Mouse (Mus musculus): Measurements from ENCODE around the gene Xrcc1. TPM values are rescaled to one million over a fixed set of nuclear protein-coding genes. Genes with fewer than 3 reads are reported as not detected.

Xrcc1 gene
- polyA plus RNA-seq, 1 experiment from 2014 or later = 57.4 TPM

- 86% methylated on average over 9 of the region's 9 CpGs for WGBS
These were observed 20.1 kb downstream of the Xrcc1 start for GRCm38 (mm10) chr7:24566206-24566605.

DNA sequence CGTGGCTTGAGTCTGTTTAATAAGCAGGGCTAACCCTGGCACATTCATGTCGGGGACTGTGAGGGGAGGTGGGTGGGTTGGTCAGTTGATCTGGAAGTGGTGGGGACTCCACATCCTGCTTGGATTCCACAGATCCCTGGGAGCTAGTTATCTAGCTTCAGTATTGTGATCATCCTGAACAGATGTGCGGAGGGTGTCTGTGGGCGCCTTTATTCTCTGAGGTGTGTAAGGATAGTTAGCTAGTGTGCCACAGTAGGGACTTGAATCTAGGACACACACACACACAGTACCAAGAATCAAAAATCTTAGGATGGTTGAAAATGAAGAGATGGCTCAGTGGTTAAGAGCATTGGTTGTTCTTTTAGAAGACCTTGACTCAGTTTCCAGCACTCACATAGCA is 22.4 kb downstream of the Xrcc1 start:
- H3K4me3 ChIP-seq (ENCODE audit: control insufficient read depth in 1 of 2, insufficient read depth in 1 of 2, low read depth in 1 of 2, low read length in 2 of 2) = no peak overlapping the region

More at GRCm38 (mm10) chr7:24566206-24566605, 20.1 kb downstream of the Xrcc1 start:
- H3K9me3 ChIP-seq (ENCODE audit: control insufficient read depth, low read length) = no peaks in the 10 kb centered on the region
- H3K9ac ChIP-seq (ENCODE audit: low read length) = no peak overlapping the region
- no peak for ATAC-seq (ENCODE audit: insufficient number of reproducible peaks, insufficient read depth, low FRiP score, low read depth)
- H3K36me3 ChIP-seq (ENCODE audit: control insufficient read depth, insufficient read depth, low read length) = peaks cover 69% of the 10 kb centered on the region
- no peak overlapping the region for H3K27ac ChIP-seq (replicated peaks in 1 of 2; ENCODE audit: control insufficient read depth in 1 of 2, insufficient read depth in 1 of 2, low read depth in 2 of 2, low read length in 2 of 2)
- H3K4me1 ChIP-seq (ENCODE audit: control insufficient read depth in 2 of 2, insufficient read depth in 2 of 2, low read length in 2 of 2) = no peaks in the 10 kb centered on the region
- no peak overlapping the region for H3K4me3 ChIP-seq (ENCODE audit: control insufficient read depth in 1 of 2, insufficient read depth in 1 of 2, low read depth in 1 of 2, low read length in 2 of 2)
- H3K27me3 ChIP-seq (ENCODE audit: control insufficient read depth, insufficient read depth, low read length) = no peaks in the 10 kb centered on the region
- no peak overlapping the region for H3K4me2 ChIP-seq (ENCODE audit: low read length)

DNA sequence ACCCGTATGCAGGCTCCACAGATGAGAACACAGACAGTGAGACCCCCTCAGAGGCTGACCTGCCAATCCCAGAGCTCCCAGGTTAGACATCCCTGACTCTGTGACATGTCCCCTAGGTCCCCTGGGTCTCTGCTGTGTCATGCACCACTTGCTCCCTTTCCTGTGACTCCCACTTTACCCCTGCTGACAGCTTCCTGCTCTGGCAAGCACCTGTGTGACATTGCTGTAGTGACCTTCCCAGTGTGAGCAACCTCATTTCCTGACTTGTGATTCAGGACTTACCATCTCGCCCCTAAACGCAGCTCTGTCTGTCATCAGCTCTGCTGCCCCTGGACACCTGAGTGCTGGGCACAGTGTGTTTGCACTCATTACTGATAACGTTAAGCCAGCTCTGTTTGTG is 25.0 kb downstream of the Xrcc1 start:
- Histone ChIP-seq H3K4me3 (ENCODE audit: control insufficient read depth in 1 of 2, insufficient read depth in 1 of 2, low read depth in 1 of 2, low read length in 2 of 2) (no peak overlapping the region), H3K9ac (ENCODE audit: low read length) (no peak overlapping the region), H3K27me3 (ENCODE audit: control insufficient read depth, insufficient read depth, low read length) (no peaks in the 10 kb centered on the region), H3K27ac (replicated peaks in 1 of 2; ENCODE audit: control insufficient read depth in 1 of 2, insufficient read depth in 1 of 2, low read depth in 2 of 2, low read length in 2 of 2) (no peak overlapping the region), H3K9me3 (ENCODE audit: control insufficient read depth, low read length) (no peaks in the 10 kb centered on the region), H3K4me2 (ENCODE audit: low read length) (no peak overlapping the region), H3K4me1 (ENCODE audit: control insufficient read depth in 2 of 2, insufficient read depth in 2 of 2, low read length in 2 of 2) (no peaks in the 10 kb centered on the region), H3K36me3 (ENCODE audit: control insufficient read depth, insufficient read depth, low read length) (peaks cover 53% of the 10 kb centered on the region)
- no peak for ATAC-seq (ENCODE audit: insufficient number of reproducible peaks, insufficient read depth, low FRiP score, low read depth)
- 72% methylated on average over 4 of the region's 4 CpGs for WGBS

More for the DNA sequence above, 22.4 kb downstream of the Xrcc1 start:
- Histone ChIP-seq H3K27me3 (ENCODE audit: control insufficient read depth, insufficient read depth, low read length) (no peaks in the 10 kb centered on the region), H3K36me3 (ENCODE audit: control insufficient read depth, insufficient read depth, low read length) (peaks cover 64% of the 10 kb centered on the region), H3K27ac (replicated peaks in 1 of 2; ENCODE audit: control insufficient read depth in 1 of 2, insufficient read depth in 1 of 2, low read depth in 2 of 2, low read length in 2 of 2) (no peak overlapping the region), H3K4me2 (ENCODE audit: low read length) (no peak overlapping the region), H3K9me3 (ENCODE audit: control insufficient read depth, low read length) (no peaks in the 10 kb centered on the region), H3K9ac (ENCODE audit: low read length) (no peak overlapping the region), H3K4me1 (ENCODE audit: control insufficient read depth in 2 of 2, insufficient read depth in 2 of 2, low read length in 2 of 2) (no peaks in the 10 kb centered on the region)
- ATAC-seq (ENCODE audit: insufficient number of reproducible peaks, insufficient read depth, low FRiP score, low read depth) = no peak
- 94% methylated on average over 4 of the region's 4 CpGs for WGBS

- no peaks in the 10 kb centered on the region for H3K4me1 ChIP-seq (ENCODE audit: control insufficient read depth in 2 of 2, insufficient read depth in 2 of 2, low read length in 2 of 2)
- 64% methylated on average over 5 of the region's 5 CpGs for WGBS
- H3K27ac ChIP-seq (replicated peaks in 1 of 2; ENCODE audit: control insufficient read depth in 1 of 2, insufficient read depth in 1 of 2, low read depth in 2 of 2, low read length in 2 of 2) = no peak overlapping the region
- ATAC-seq (ENCODE audit: insufficient number of reproducible peaks, insufficient read depth, low FRiP score, low read depth) = no peak
- H3K36me3 ChIP-seq (ENCODE audit: control insufficient read depth, insufficient read depth, low read length) = peaks cover 39% of the 10 kb centered on the region
- H3K4me2 ChIP-seq (ENCODE audit: low read length) = no peak overlapping the region
- H3K9me3 ChIP-seq (ENCODE audit: control insufficient read depth, low read length) = no peaks in the 10 kb centered on the region
- H3K4me3 ChIP-seq (ENCODE audit: control insufficient read depth in 1 of 2, insufficient read depth in 1 of 2, low read depth in 1 of 2, low read length in 2 of 2) = no peak overlapping the region
- no peaks in the 10 kb centered on the region for H3K27me3 ChIP-seq (ENCODE audit: control insufficient read depth, insufficient read depth, low read length)
- no peak overlapping the region for H3K9ac ChIP-seq (ENCODE audit: low read length)
These were observed 26.4 kb downstream of the Xrcc1 start for GRCm38 (mm10) chr7:24572455-24572854.

GRCm38 (mm10) chr7:24574224-24574796 is 28.2 kb downstream of the Xrcc1 start:
- Histone ChIP-seq H3K9ac (ENCODE audit: low read length) (no peak overlapping the region), H3K4me2 (ENCODE audit: low read length) (no peak overlapping the region), H3K4me1 (ENCODE audit: control insufficient read depth in 2 of 2, insufficient read depth in 2 of 2, low read length in 2 of 2) (no peaks in the 10 kb centered on the region), H3K4me3 (ENCODE audit: control insufficient read depth in 1 of 2, insufficient read depth in 1 of 2, low read depth in 1 of 2, low read length in 2 of 2) (no peak overlapping the region), H3K27ac (replicated peaks in 1 of 2; ENCODE audit: control insufficient read depth in 1 of 2, insufficient read depth in 1 of 2, low read depth in 2 of 2, low read length in 2 of 2) (no peak overlapping the region), H3K9me3 (ENCODE audit: control insufficient read depth, low read length) (no peaks in the 10 kb centered on the region), H3K36me3 (ENCODE audit: control insufficient read depth, insufficient read depth, low read length) (peaks cover 25% of the 10 kb centered on the region), H3K27me3 (ENCODE audit: control insufficient read depth, insufficient read depth, low read length) (no peaks in the 10 kb centered on the region)
- ATAC-seq (ENCODE audit: insufficient number of reproducible peaks, insufficient read depth, low FRiP score, low read depth) = no peak
- WGBS = 46% methylated on average over 12 of the region's 12 CpGs

GRCm38 (mm10) chr7:24577811-24578210 is 31.7 kb downstream of the Xrcc1 start:
- Histone ChIP-seq H3K27ac (replicated peaks in 1 of 2; ENCODE audit: control insufficient read depth in 1 of 2, insufficient read depth in 1 of 2, low read depth in 2 of 2, low read length in 2 of 2) (no peak overlapping the region), H3K36me3 (ENCODE audit: control insufficient read depth, insufficient read depth, low read length) (peaks cover 7% of the 10 kb centered on the region; the same call in 1 of the 2 replicates), H3K27me3 (ENCODE audit: control insufficient read depth, insufficient read depth, low read length) (no peaks in the 10 kb centered on the region), H3K4me1 (ENCODE audit: control insufficient read depth in 2 of 2, insufficient read depth in 2 of 2, low read length in 2 of 2) (no peaks in the 10 kb centered on the region), H3K4me2 (ENCODE audit: low read length) (no peak overlapping the region), H3K4me3 (ENCODE audit: control insufficient read depth in 1 of 2, insufficient read depth in 1 of 2, low read depth in 1 of 2, low read length in 2 of 2) (no peak overlapping the region), H3K9me3 (ENCODE audit: control insufficient read depth, low read length) (no peaks in the 10 kb centered on the region), H3K9ac (ENCODE audit: low read length) (no peak overlapping the region)
- no peak for ATAC-seq (ENCODE audit: insufficient number of reproducible peaks, insufficient read depth, low FRiP score, low read depth)
- WGBS = 92% methylated on average over 10 of the region's 10 CpGs

DNA sequence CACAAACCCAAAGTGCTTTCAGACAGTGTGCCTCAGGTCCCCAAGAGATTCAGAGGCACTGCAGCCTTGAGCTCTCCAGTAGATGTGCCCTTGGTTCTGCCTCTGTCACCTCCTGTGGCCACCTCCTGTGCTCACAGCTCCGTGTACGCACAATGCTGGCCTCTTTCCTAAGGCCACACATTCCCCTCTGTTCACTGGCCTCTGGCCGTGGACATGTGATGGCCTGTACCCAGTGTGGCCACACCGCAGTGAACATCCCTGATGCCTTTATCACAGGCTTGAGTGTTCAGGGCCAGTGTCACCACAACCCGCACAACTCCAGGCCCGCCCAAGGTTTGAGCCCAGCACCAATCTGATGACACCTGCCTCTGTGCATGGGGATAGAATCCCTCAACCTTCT is 38.8 kb downstream of the Xrcc1 start:
- Histone ChIP-seq H3K4me3 (ENCODE audit: control insufficient read depth in 1 of 2, insufficient read depth in 1 of 2, low read depth in 1 of 2, low read length in 2 of 2) (no peak overlapping the region), H3K36me3 (ENCODE audit: control insufficient read depth, insufficient read depth, low read length) (no peaks in the 10 kb centered on the region), H3K9me3 (ENCODE audit: control insufficient read depth, low read length) (no peaks in the 10 kb centered on the region), H3K4me1 (ENCODE audit: control insufficient read depth in 2 of 2, insufficient read depth in 2 of 2, low read length in 2 of 2) (peaks cover 2 to 7% of the 10 kb centered on the region in 2 experiments; a peak in 3 of 4 replicates), H3K27ac (replicated peaks in 1 of 2; ENCODE audit: control insufficient read depth in 1 of 2, insufficient read depth in 1 of 2, low read depth in 2 of 2, low read length in 2 of 2) (no peak overlapping the region), H3K9ac (ENCODE audit: low read length) (no peak overlapping the region), H3K4me2 (ENCODE audit: low read length) (no peak overlapping the region), H3K27me3 (ENCODE audit: control insufficient read depth, insufficient read depth, low read length) (peaks cover 37% of the 10 kb centered on the region)
- 83% methylated on average over 6 of the region's 6 CpGs for WGBS
- ATAC-seq (ENCODE audit: insufficient number of reproducible peaks, insufficient read depth, low FRiP score, low read depth) = no peak

GRCm38 (mm10) chr7:24585995-24586394 is 39.9 kb downstream of the Xrcc1 start:
- Histone ChIP-seq H3K27me3 (ENCODE audit: control insufficient read depth, insufficient read depth, low read length) (peaks cover 37% of the 10 kb centered on the region), H3K9me3 (ENCODE audit: control insufficient read depth, low read length) (no peaks in the 10 kb centered on the region), H3K4me1 (ENCODE audit: control insufficient read depth in 2 of 2, insufficient read depth in 2 of 2, low read length in 2 of 2) (peaks cover 2 to 7% of the 10 kb centered on the region in 2 experiments; a peak in 3 of 4 replicates), H3K27ac (replicated peaks in 1 of 2; ENCODE audit: control insufficient read depth in 1 of 2, insufficient read depth in 1 of 2, low read depth in 2 of 2, low read length in 2 of 2) (no peak overlapping the region), H3K4me3 (ENCODE audit: control insufficient read depth in 1 of 2, insufficient read depth in 1 of 2, low read depth in 1 of 2, low read length in 2 of 2) (no peak overlapping the region), H3K9ac (ENCODE audit: low read length) (no peak overlapping the region), H3K36me3 (ENCODE audit: control insufficient read depth, insufficient read depth, low read length) (no peaks in the 10 kb centered on the region), H3K4me2 (ENCODE audit: low read length) (no peak overlapping the region)
- WGBS = 29% methylated on average over 16 of the region's 16 CpGs
- ATAC-seq (ENCODE audit: insufficient number of reproducible peaks, insufficient read depth, low FRiP score, low read depth) = no peak
